Mouse (Mus musculus): ENCODE results near the gene Utp11.

Utp11 gene

DNA sequence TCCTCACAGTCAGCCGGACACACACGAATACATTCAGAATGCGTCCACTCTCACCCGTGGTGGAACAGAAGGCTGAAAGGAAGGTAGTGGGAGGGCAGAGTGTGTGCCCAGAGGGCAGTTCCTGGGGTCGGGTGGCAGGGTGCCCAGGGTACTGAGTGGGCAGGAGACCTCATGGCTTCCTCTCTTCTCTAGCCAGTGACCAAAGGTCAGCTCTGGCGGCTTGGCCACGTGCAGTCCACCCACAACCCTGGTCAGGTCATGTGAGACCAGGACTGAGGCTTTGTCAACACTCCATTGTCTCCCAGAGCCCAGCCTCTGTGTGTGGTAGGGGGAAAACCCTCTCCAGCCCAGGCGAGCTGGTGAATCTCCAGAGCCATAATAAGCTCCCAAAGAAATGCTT, 23.2 kb downstream of the Utp11 start:
- no peak for DNase-seq

DNA sequence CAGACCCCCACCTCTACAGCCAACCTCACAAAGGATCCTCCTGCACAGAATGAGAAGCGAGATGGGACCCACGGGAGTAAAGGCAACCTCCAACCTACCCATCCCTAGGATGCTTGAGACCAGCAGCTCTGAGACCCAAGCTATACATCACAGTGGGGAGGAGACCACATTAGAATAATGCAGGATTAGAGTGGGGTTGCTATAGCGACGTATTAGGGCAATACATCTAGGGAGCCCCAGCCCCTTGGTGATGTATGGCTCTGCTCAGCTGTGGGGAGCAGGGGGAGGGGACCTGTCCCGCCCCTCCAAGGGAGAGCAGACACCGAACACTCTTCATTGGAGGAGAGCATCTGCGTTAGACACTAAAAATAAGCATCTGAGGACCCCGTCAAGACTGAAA, 25.3 kb downstream of the Utp11 start:
- no peak for DNase-seq

DNA sequence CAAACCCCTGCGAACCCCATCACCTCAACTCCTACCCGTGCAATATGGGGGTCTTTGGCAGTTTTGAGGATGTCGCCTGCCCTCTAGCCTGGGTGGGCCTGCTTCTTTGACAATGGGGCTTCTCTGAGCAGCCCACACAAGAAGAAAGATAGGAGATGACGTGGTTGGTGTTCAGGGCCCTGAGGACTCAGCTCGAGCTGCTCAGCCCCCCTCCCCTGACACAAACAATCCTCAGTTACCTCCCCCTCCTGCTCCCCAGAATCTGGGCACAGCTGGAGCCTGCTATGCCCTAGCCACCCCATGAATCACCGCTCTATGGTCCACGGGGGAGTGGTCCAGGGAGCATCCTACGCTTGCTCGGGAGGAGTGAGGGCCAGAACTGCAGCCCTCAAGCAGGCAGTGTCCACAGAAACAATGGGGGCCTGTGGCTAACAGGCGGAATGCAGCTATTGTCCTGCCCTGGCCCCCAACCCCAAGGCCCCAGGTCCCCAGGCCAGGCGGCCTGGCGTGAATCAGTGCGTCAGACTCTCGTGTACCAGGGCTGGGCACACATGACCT, 25.8 kb downstream of the Utp11 start:
- DNase-seq: no peak

DNA sequence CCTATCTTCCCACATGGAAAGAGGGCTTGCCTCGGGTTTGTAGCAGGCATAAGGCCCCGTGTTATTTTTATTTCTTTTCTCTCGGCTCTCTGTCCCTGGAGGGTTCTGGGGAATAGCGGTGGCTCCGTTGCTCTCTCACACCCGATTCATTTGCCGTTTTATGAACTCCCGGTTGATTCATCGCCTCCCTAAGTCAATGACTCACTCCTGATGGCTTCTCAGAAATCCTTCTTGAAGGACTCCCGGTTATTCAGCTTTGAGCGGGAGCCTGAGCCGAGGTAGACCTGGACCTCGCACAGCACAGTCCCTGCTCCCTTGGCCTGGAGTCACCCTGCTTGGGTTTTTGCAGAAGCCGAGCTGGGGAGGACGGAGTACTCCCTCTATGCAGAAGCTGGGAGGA, 28.8 kb downstream of the Utp11 start:
- DNase-seq: no peak

DNA sequence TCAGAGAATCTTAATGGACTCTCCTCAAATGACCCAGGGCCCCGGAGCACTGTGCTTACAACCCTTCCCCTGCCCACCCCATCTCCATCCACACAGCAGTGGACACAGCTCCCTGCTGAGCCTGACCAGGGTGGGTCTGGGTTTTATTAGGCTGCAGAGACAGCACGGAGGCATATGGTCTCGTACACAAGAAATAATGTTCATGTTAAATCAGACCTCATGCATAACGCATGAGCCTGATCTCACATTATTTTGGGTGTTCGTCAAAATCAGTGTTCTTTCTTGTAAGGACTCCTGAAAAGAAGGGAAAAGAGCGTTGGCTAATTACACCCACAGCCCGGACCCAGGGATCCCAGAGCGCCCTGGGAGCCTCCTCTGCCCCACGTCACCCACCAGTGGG, 29.2 kb downstream of the Utp11 start:
- no peak for DNase-seq

DNA sequence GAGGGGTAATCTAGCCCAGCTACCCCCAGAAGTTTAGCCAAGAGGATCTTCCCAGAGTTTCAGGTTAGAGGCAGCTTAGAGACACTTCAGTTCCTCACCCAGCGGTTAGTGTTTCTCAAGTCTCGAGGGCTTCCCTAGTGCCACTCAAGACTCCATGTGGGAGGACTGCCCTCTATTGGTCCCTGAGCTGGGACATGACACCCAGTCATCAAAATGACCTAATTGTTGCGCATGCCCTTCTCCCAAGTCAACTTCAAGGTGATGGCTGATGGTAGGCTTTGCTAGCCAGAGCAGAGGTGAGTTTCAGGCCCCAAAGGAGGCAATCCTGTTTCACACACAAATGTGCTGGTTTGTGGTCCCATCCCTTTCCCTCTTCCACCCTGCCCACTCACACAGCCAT, 30.4 kb downstream of the Utp11 start:
- DNase-seq: no peak

DNA sequence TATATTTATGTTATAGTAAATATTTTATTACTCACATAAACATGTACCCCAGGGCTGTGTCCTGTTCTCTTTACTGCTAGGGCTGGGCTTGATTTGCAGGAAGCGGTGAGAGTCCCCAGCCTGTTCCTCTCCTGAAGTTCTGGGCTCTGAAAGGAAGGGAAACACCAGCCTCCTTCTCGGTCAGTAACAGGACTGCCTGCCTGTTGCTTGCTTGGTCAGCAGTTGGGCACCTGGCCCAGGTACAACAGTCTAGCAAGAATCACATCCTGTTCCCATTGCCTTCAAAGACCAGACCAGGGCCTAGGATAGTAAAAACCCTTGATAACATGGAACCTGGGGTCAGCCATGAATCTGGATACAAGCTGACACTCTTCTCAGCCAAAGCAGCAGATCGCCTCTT, 32.8 kb downstream of the Utp11 start:
- no peak for DNase-seq

DNA sequence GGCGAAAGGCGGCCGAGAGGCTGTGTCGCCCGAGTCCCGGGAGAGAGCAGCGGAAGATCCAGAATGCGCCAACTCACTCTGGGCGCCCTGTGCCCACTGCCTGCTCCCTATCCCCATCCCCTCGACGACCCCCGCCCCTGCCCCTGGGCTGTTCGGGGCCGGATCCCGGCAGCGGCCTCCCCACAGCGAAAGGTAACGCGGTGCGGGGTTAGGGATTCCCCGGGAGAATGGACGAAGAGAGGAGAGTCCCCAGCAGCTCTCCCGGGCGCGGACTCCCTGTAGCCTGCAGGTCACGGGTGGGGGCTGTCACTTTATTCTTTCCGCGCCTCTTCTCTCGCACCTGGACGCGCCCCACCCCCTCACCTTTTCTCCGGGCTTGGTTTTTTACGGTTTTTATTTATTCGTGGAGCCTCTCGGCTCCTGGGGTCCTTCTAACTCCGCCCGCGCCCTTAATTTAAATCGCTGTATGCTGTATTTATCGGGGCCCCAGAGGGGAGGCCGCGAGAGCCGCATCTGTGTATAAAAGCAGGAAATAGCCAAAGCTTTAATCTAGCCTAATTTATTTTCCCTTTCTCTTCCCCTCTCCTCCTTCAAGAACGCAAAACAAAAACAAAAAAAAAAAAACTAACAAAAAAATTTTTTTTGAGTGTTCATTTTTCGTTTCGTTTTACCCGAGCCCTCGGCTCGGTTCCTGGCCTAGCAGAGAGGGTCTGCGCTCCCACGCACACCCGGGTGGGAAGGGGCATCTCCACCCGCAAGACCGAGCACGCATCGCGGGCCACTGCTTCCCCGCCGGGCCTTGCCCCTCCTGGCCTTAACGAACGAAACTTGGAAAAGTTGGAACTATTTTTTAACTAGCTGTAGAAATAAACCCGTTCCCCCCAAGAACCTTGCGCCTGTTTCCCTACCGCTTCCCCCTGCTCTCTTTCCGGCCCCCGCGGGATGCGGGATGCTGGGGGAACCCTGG, 33.9 kb downstream of the Utp11 start:
- DNase-seq: no peak

DNA sequence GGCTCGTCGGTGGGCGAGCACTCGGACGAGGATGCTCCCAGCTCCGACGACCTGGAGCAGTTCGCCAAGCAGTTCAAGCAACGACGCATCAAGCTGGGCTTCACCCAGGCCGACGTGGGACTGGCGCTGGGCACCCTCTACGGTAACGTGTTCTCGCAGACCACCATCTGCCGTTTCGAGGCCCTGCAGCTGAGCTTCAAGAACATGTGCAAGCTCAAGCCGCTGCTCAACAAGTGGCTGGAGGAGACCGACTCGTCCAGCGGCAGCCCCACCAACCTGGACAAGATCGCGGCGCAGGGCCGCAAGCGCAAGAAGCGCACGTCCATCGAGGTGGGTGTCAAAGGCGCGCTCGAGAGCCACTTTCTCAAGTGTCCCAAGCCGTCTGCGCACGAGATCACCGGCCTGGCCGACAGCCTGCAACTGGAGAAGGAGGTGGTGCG, 35.0 kb downstream of the Utp11 start:
- DNase-seq: no peak

DNA sequence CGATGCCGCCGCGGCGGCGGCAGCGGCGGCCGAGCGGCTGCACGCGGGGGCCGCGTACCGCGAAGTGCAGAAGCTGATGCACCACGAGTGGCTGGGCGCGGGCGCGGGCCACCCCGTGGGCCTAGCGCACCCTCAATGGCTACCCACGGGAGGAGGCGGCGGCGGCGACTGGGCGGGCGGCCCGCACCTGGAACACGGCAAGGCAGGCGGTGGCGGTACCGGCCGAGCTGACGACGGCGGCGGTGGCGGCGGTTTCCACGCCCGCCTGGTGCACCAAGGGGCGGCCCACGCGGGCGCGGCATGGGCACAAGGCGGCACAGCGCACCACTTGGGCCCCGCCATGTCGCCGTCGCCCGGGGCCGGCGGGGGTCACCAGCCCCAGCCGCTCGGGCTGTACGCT, 35.6 kb downstream of the Utp11 start:
- no peak for DNase-seq

DNA sequence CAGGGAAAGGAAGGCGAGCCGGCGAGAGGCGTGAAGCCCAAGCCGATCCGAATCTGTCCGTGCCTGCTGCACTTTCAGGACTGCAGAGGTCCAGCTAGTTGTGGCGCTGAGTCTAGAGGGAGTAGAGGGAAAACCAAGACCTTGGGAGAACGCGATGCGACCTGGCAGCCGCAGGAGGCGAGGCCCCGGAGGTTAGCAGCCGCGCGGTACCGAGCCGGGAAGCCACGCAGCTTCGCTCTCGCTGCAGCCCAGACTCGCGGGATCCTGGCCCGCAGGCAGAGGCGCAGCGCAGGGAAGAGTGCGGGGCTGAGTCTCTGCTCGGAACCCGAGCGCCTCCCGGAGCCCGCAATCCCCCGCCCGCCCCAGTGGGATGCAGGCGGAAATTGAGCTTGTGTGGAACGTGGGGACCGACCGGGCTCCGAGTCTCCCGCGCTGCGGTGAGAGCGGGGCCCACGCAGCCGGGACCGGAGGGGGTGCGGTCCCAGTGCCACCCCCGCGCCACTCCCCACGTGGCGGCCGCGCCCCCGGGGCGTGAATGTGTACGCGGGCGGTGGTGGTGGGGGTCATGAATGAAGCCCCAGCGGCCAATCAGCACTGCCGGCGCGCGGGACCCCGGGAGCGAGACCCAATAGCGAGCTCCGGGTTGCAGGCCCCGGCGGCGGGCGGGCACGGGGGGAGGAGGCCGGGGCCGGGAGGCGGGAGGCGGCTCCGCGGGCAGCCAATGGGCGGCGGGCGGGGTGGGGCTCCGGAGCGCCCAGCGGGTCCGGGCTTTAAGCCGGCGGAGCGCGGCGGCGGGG, 36.3 kb downstream of the Utp11 start:
- DNase-seq: peak; percentile 69

DNA sequence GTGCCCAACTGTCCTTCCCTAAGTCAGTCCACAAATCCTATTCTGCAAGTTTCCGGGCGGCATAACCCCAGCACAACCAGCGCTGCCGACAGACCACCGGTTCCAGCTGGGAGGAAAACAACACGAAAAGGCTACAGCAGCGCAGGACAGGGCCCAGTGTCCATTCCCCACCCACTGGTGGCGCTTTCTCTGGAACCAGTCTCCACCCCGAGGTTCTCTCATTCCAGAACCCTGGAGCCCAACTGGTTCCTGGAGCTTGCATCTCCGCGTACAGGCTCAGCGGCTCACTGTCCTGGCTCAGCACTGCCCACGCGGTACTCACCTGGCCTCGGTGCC, 36.9 kb downstream of the Utp11 start, which contains the start of gene Pou3f1:
Gene Pou3f1, plus strand, starts transcription at position 290 of the 336 bp plus-strand sequence.
- no peak for DNase-seq

DNA sequence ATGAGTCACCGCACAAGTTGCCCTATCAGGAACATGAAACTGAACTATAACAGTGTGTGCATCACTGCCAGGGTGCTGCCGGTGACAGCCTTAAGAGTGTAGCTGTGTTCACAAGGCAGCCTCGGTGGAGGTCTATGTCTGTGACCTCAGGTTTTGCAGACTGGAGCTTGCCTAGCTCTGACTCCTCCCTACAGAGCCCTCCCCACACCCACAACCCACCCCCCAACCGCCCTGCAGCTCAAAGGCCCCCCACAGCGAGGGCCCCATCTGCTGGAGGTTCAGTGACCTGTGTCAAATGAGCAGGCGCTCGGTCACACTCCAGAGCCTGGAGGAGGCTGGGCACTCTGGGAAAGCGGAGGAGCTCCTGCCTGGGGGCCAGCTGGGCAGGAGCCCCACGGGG, 40.5 kb downstream of the Utp11 start:
- DNase-seq: no peak

DNA sequence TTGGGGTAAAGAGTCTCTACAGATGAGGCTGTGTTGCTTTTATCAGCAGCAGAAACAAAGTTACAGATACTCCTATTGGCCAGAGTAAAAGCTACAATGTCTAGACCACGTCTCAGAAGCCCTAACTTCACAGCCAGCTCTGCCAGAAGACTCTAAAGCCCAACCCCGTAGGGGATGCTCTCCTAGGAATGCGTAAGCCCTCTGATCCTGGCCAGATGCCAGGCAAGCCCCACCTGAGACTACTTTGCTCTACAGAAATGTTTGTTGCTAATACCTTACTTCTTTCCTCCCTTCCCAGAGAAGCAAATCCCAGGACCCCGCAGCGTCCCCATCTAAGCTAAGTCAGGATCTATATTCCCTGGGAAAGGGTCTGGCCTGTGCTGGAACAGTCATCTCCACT, 45.5 kb downstream of the Utp11 start:
- no peak for DNase-seq

DNA sequence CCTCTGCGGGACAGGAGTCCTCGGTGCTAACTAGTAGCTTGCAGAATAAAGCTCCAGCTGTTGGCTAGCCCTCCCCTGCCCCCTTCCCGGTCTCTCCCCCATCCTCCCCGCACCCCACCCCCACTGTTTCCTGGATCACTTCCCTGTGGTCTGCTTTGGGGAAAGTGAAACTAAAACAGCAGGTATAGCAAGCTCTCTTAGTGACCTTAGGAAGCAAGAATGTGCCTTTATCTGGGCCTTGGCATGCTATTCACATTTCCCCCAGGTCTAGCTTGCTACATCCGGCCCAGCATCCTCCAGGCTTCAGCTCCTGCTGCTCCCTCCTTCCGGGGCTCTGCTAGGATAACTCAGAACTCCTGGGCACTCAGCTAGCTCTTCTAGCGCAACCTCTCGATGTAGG, 46.8 kb downstream of the Utp11 start:
- no peak for DNase-seq

DNA sequence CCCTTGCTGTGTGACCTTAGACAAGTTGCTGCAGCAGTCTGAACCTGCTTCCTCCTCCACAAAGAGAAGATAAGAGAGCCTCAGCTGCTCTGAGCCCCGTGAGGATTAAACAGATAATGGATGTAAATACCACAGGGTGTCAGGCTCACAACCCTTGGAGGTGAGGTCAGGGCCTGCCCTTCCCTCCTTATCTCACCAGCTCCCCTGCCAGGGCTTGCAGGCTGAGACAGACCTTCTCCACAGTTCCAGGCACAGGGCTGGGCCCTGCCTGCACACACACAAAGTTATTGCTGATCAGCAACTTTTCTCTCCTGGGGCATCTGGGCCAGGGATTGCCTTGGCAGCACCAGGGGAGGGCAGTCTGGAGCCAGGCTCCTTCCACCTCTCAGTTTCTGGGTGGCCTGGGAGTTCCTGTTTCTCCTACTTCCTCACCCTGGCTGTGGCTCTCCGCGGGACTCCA, 48.4 kb downstream of the Utp11 start:
- no peak for DNase-seq

DNA sequence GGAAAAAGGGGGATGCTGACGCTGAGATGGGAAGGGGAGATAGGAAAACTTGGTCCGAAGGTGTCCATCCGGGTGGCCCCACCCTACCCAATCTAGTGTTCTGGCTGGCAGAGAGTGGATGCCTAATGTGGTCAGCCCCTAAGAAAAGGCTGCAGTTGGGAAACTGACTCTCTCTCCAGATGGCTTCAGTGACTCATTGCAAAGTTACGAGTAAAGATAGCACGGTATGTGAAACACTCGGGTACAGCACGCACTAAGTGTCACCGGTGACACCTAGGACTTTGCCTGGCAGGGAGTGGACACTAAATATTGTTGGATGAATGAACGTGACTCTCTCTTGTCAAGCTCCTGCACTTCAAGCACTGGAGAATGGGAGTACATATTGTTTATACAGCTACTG, 49.5 kb downstream of the Utp11 start:
- DNase-seq: no peak

DNA sequence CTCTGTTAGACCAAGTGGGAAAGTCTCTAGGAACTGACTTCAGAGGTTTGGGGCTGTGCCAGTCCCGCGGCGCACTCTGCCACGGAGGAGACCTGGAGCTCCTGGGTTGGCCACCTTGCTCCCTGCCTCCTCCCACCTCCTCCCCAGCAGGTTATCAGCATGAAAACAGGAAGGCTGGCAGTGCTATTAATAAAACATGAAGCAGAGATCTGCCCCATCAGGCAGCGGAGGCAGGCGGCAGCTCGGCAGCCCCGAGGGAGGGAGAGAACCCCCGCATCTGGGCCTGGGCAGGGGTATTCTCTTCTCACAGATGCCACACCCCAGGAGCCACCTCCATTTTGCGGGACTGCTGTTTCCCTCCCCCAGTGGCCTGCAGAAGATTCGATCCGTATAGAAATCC, 53.7 kb downstream of the Utp11 start:
- no peak for DNase-seq

DNA sequence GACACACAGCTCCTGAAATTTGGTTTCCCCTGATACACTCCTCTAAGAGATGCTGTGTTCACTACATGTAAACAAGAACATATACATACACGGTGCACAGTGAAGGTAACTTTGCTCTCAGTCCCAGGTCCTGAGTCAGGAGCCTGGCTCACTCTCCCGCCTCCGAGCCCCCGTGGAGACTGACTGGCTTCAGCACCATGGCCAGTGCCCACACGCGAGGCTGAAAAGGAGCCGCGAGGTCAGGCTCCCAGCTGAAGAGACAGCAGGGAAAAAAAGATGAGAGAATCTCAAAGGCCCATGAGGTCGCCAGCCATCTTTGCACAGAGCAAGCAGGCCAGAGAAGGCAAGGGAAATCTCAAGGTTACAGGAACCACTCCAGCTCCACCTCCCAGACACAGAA, 60.1 kb downstream of the Utp11 start:
- DNase-seq: peak; percentile 49

DNA sequence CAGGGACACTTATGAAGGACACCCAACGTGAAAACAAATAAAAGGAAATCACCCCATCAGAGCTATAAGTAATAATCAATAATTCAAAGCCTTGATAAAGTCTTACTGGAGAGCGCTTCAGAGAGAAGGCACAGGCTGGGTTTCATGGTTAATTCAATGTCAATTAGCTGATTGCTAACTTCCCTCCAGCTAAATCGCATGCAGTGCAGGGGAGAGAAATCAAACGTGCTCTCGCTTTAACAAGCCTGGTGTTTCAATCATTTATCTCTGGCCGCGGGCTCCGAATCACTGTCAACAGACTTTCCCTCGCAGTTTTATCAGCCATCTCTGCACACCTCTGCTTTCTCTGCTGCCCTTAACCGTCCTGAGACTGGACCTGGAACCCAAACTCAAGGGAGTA, 60.5 kb downstream of the Utp11 start:
- DNase-seq: no peak

DNA sequence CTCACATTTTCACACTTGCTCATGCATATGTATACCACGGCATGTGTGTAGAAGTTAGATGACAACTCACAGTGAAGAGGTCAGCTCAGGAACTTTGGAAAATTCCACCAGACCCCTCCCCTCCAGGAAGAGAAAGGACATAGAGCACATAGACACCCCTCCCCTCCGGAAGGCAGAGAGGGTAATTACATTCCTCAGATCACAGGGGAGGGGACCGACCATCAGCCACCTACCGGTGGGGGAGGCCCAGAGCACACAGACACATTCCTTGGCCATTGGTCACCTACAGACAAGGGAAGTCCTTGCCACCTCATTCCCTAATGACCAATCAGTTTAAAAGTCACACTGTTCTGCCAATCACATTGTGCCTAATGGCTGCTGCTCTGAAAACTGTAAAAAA, 61.9 kb downstream of the Utp11 start:
- DNase-seq: no peak
